Mouse (Mus musculus) limb, embryonic 14.5 days (tissue): ENCODE results near the gene Tex19.1. TPM values are rescaled to one million over a fixed set of nuclear protein-coding genes. Genes with fewer than 3 reads are reported as not detected.

Source experiments
- ATAC-seq: fragments of 200-750 bp; cut with Nextera tagmentation; 2 replicates; pipeline ENCODE4 v1.8.0; 2017; ENCODE audit warnings: low read depth, moderate number of reproducible peaks, moderate TSS enrichment; ENCODE audit not compliant: low FRiP score
- DNase-seq: peaks from one replicate; pipeline ENCODE4 v3.0.0-alpha.2; 2015; ENCODE audit warnings: low spot score
- H3K27ac ChIP-seq: fragments of 300-500 bp; sonication (generic); replicated peaks from 2 replicates; pipeline ENCODE4 v1.5.1; 2014; ENCODE audit warnings: low read depth, mild to moderate bottlenecking, low read length, moderate library complexity, mixed read lengths
- H3K27me3 ChIP-seq: fragments of 300-500 bp; sonication (generic); 2 replicates; pipeline ENCODE4 v1.6.1; 2014; ENCODE audit warnings: low read length, mixed read lengths; ENCODE audit not compliant: control insufficient read depth, insufficient read depth
- H3K36me3 ChIP-seq: fragments of 300-500 bp; sonication (generic); 2 replicates; pipeline ENCODE4 v1.6.1; 2014; ENCODE audit warnings: mild to moderate bottlenecking, low read length, moderate library complexity, mixed read lengths; ENCODE audit not compliant: control insufficient read depth, insufficient read depth
- H3K4me1 ChIP-seq: fragments of 300-500 bp; sonication (generic); 2 replicates; pipeline ENCODE4 v1.6.1; 2014; ENCODE audit warnings: antibody characterized with exemption, low read length, mixed read lengths; ENCODE audit not compliant: control insufficient read depth, insufficient read depth
- H3K4me2 ChIP-seq: fragments of 300-500 bp; sonication (generic); replicated peaks from 2 replicates; pipeline ENCODE4 v1.6.1; 2014; ENCODE audit warnings: low read depth, mild to moderate bottlenecking, low read length, moderate library complexity; ENCODE audit not compliant: severe bottlenecking
- H3K4me3 ChIP-seq: fragments of 300-500 bp; sonication (generic); replicated peaks from 2 replicates; pipeline ENCODE4 v1.5.1; 2014; ENCODE audit warnings: low read length
- H3K9ac ChIP-seq: fragments of 300-500 bp; sonication (generic); 2 replicates; pipeline ENCODE4 v1.6.1; 2014; ENCODE audit warnings: mild to moderate bottlenecking, low read depth, low read length, moderate library complexity; ENCODE audit not compliant: severe bottlenecking
- H3K9me3 ChIP-seq: fragments of 300-500 bp; sonication (generic); 2 replicates; pipeline ENCODE4 v1.6.1; 2016; ENCODE audit warnings: low read length; ENCODE audit not compliant: control insufficient read depth
- POLR2A ChIP-seq: fragments of 200-500 bp; IDR thresholded peaks from 2 replicates; pipeline ENCODE4 v1.8.0; 2012; ENCODE audit warnings: inconsistent platforms, mild to moderate bottlenecking, moderate library complexity, borderline replicate concordance; ENCODE audit not compliant: insufficient read depth, insufficient read length; ENCODE audit errors: extremely low read depth
- WGBS: fragments of 180-500 bp; shearing (Covaris S2); extraction: QIAGEN DNeasy Blood & Tissue Kit; methylation state at CpG from one replicate; pipeline ENCODE4 v1.1.7; 2014; 5-methylcytosine and 5-hydroxymethylcytosine counted together
- polyA plus RNA-seq, 2 experiments: library from polyadenylated mRNA; depleted of rRNA in 1 of 2; stranded (reverse) in 1 of 2; unstranded in 1 of 2; fragments of >200 nt; fragmentation: Nextera tagmentation in 1 of 2; extraction: Ambion mirVana in 1 of 2; gene quantifications; 2 replicates each; pipeline versions ENCODE4 v1.2.1 to v1.2.3; 2012 to 2014

Gene Tex19.1
- polyA plus RNA-seq, 2 experiments, result 0.10 TPM; not detected in 1

DNA sequence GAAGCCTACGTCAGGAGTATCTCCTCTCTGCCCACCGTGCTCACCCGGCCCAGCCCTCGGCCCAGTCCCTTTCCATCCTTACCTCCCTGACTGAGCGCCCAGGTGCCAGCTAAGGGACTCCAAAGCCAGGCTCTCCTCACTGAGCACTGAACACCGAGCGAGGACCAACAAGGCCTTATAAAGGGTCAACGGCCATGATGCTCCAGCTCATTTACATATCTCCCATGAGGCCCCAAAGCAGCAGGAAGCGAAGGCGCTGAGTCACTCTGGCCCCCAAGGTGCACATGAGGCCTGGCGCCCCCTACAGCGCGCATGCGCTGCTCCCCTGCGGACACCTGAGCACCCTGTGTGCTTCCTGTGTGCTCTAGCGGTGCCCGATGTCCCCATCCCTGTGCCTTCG lies 27.8 kb upstream of the Tex19.1 start:
- H3K4me2 ChIP-seq, result no peak overlapping the region
- H3K27me3 ChIP-seq, result no peaks in the 10 kb centered on the region
- no peak for ATAC-seq

DNA sequence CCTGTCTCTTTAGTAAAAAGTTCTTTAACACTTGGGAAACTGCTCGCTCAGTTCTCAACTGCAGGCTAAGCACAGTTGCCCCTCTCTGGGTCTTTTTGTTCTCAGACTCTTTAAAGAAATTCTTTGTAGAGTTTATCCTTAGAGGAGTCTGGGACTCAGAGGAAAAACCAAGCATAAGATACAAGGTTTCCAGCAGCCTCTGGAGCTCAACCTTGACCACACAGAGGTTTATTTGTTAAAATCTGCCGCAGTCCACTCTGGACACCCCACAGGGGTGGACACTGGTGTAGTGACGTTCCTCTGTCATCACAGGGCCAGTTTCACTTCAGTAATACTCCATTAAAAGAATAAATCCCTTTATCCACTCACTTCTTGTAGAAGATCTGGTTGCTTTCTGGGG lies 27.4 kb upstream of the Tex19.1 start, which contains the start of gene Tex19.2:
Tex19.2 (minus strand) TSS at position 101 of the 400 bp plus-strand sequence.
- H3K36me3 ChIP-seq, result no peaks in the 10 kb centered on the region
- TF ChIP-seq POLR2A, result no peak
- no peak within 1 kb of the TSS for H3K4me2 ChIP-seq
- H3K4me3 ChIP-seq, result no peak within 1 kb of the TSS
- no peaks in the 10 kb centered on the region for H3K4me1 ChIP-seq
- 82% methylated on average over 3 of the region's 3 CpGs for WGBS
- no peaks in the 10 kb centered on the region for H3K9me3 ChIP-seq
- no peak within 1 kb of the TSS for H3K27ac ChIP-seq
- H3K27me3 ChIP-seq, result no peaks in the 10 kb centered on the region
- ATAC-seq (no peak), DNase-seq (no peak)
- H3K9ac ChIP-seq, result no peak within 1 kb of the TSS

More for the DNA sequence above, 27.8 kb upstream of the Tex19.1 start:
- Histone ChIP-seq H3K9me3 (no peaks in the 10 kb centered on the region), H3K27ac (no peak overlapping the region), H3K4me1 (no peaks in the 10 kb centered on the region), H3K36me3 (no peaks in the 10 kb centered on the region), H3K4me3 (no peak overlapping the region), H3K9ac (no peak overlapping the region)
- no peak for TF ChIP-seq POLR2A
- DNase-seq, result no peak
- 85% methylated on average over 18 of the region's 18 CpGs for WGBS

DNA sequence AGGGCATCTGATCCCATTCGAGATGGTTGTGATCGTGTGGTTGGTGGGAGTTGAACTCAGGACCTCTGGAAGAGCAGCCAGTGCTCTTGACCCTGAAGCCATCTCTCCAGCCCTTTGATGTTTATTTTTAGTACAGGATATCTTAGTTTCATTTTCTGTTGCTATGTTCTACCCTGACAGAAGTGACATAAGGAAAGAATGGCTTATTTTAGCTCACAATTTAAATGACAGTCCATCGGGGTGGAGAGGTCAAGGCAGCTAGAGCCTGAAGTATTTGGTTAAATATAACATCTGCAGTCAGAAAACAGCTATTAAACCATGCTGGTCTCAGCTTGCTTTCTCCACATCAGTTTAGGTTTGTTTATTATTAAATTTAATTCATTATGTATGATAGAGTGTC lies 24.8 kb upstream of the Tex19.1 start:
- H3K4me1 ChIP-seq, result no peaks in the 10 kb centered on the region
- H3K9me3 ChIP-seq, result no peaks in the 10 kb centered on the region
- no peak for TF ChIP-seq POLR2A
- H3K9ac ChIP-seq, result no peak overlapping the region
- no peak overlapping the region for H3K4me2 ChIP-seq
- no peak for DNase-seq
- ATAC-seq, result no peak
- H3K27ac ChIP-seq, result no peak overlapping the region
- H3K4me3 ChIP-seq, result no peak overlapping the region
- 67% methylated on average over 3 of the region's 3 CpGs for WGBS
- no peaks in the 10 kb centered on the region for H3K27me3 ChIP-seq
- H3K36me3 ChIP-seq, result no peaks in the 10 kb centered on the region

- H3K4me2 ChIP-seq, result no peak overlapping the region
- no peak overlapping the region for H3K9ac ChIP-seq
- no peak for ATAC-seq
- H3K4me3 ChIP-seq, result no peak overlapping the region
- no peaks in the 10 kb centered on the region for H3K36me3 ChIP-seq
- no peaks in the 10 kb centered on the region for H3K9me3 ChIP-seq
- WGBS, result 77% methylated on average over 2 of the region's 2 CpGs
- DNase-seq, result no peak
- no peak for TF ChIP-seq POLR2A
- H3K27ac ChIP-seq, result no peak overlapping the region
- no peaks in the 10 kb centered on the region for H3K4me1 ChIP-seq
- H3K27me3 ChIP-seq, result no peaks in the 10 kb centered on the region
These were observed 23.8 kb upstream of the Tex19.1 start for GRCm38 (mm10) chr11:121122024-121122670.

DNA sequence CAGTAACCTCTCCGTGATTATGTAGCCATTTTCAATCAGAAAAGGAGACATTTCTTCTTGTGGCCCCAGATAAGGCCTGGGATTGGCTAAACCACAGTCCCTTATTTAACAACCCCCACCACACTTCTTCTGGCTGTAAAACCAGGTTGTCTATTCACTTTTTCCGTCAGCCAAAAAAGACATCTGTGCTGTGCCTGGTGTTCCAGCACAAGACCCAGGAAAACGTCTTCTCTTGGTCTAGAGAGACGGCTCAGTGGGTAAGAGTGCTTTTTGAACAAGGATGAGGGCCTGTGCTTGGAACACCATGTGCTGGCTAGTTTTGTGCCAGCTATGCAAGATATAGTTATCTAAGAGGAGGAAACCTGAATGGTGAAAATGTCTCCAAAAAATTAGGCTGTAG lies 22.5 kb upstream of the Tex19.1 start:
- 85% methylated on average over 4 of the region's 4 CpGs for WGBS

More for the DNA sequence above, 22.5 kb upstream of the Tex19.1 start:
- no peak overlapping the region for H3K9ac ChIP-seq
- H3K4me3 ChIP-seq, result no peak overlapping the region
- H3K27me3 ChIP-seq, result no peaks in the 10 kb centered on the region
- H3K9me3 ChIP-seq, result no peaks in the 10 kb centered on the region
- H3K27ac ChIP-seq, result no peak overlapping the region
- H3K36me3 ChIP-seq, result no peaks in the 10 kb centered on the region
- no peak for DNase-seq
- H3K4me2 ChIP-seq, result no peak overlapping the region
- ATAC-seq, result no peak
- H3K4me1 ChIP-seq, result no peaks in the 10 kb centered on the region
- no peak for TF ChIP-seq POLR2A
